Mouse (Mus musculus) liver, embryonic 14.5 days (tissue): Measurements from ENCODE around the gene Grb14.

Experiments used
- CTCF ChIP-seq: IDR thresholded peaks from 2 replicates; pipeline ENCODE4 v1.5.1; 2016; ENCODE audit warnings: antibody characterized with exemption, low read depth, control low read depth
- EP300 ChIP-seq: IDR thresholded peaks from 2 replicates; pipeline ENCODE4 v1.6.1; 2016; ENCODE audit warnings: antibody characterized with exemption, low read depth

- no peak for TF ChIP-seq CTCF
- TF ChIP-seq EP300: no peak
These were observed 12.8 kb upstream of the Grb14 start for GRCm38 (mm10) chr2:65037546-65037945.
